Mouse (Mus musculus) gastrocnemius, postnatal 4 days (tissue): ENCODE measurements around the gene Dgke. TPM values are rescaled to one million over a fixed set of nuclear protein-coding genes. Genes with fewer than 3 reads are reported as not detected.
"Not testable (repeated sequence)": the region's sequence is repeated elsewhere in the genome, so short reads cannot be mapped to it uniquely, and the experiment has no call there.

Source experiments
- DNase-seq, 2 experiments: peaks; one replicate each; pipeline ENCODE4 v3.0.0; 2021 to 2022; ENCODE audit warnings: low spot score in 2 of 2, mixed read lengths in 2 of 2
- total RNA-seq, 2 experiments: library from RNA; stranded (reverse); gene quantifications; 2 replicates each; pipeline ENCODE4 v1.2.3; 2021

Dgke gene
- total RNA-seq, 2 experiments from 2014 or later = 4.6 to 4.9 TPM

- DNase-seq = no peak
These were observed 9.7 kb upstream of the Dgke start for GRCm38 (mm10) chr11:89076370-89076821.

GRCm38 (mm10) chr11:89074783-89075413, 8.2 kb upstream of the Dgke start:
- DNase-seq = no peak

- no peak for DNase-seq
These were observed 6.9 kb upstream of the Dgke start, which contains the start of gene Gm525 for GRCm38 (mm10) chr11:89073541-89073940. Gm525 (plus strand) TSS chr11:89073841.

- no peak for DNase-seq
These were observed 4.9 kb upstream of the Dgke start for GRCm38 (mm10) chr11:89071522-89071921.

GRCm38 (mm10) chr11:89069303-89069702, 2.7 kb upstream of the Dgke start:
- peak in 1 of 2 experiments; percentile 41 for DNase-seq

GRCm38 (mm10) chr11:89068649-89069048, 2.0 kb upstream of the Dgke start:
- no peak for DNase-seq

GRCm38 (mm10) chr11:89067871-89068490, 1.3 kb upstream of the Dgke start:
- no peak for DNase-seq

GRCm38 (mm10) chr11:89067301-89067822, 712 bp upstream of the Dgke start:
- DNase-seq = no peak

- DNase-seq = no peak
These were observed 524 bp downstream of the Dgke start for GRCm38 (mm10) chr11:89066126-89066525.

- DNase-seq = no peak
These were observed 1.4 kb downstream of the Dgke start for GRCm38 (mm10) chr11:89065297-89065696.

- no peak for DNase-seq
These were observed 2.3 kb downstream of the Dgke start for GRCm38 (mm10) chr11:89064312-89064711.

- no peak for DNase-seq
These were observed 5.3 kb downstream of the Dgke start for GRCm38 (mm10) chr11:89061362-89061761.

- DNase-seq = peak; percentile 68 to 85
These were observed 6.1 kb downstream of the Dgke start for GRCm38 (mm10) chr11:89060423-89061089.

- DNase-seq = peak in 1 of 2 experiments; percentile 30
These were observed 6.7 kb downstream of the Dgke start for GRCm38 (mm10) chr11:89059919-89060422.

GRCm38 (mm10) chr11:89058515-89059270, 8.0 kb downstream of the Dgke start:
- no peak for DNase-seq

- no peak for DNase-seq
These were observed 10.5 kb downstream of the Dgke start for GRCm38 (mm10) chr11:89055931-89056690.

GRCm38 (mm10) chr11:89051767-89052166, 14.9 kb downstream of the Dgke start:
- no peak for DNase-seq

- no peak for DNase-seq
These were observed 20.6 kb downstream of the Dgke start for GRCm38 (mm10) chr11:89046021-89046420.

GRCm38 (mm10) chr11:89045501-89045900, 21.1 kb downstream of the Dgke start:
- DNase-seq = not testable (repeated sequence)

- DNase-seq = no peak
These were observed 23.6 kb downstream of the Dgke start for GRCm38 (mm10) chr11:89043046-89043445.
